8 mouse cellular contexts compared by ENCODE assay signal in genomic region chr4:155492131-155492633, GRCm38 (mm10). TPM values are rescaled to one million over a fixed set of nuclear protein-coding genes. Genes with fewer than 3 reads are reported as not detected.
A peak's percentile ranks its signal among the peaks of the same experiment; 100 is the strongest.
DNase-seq lines count a peak whose midpoint lies in the region; ATAC-seq lines count a peak whose summit lies in the region.

No protein-coding gene starts in this region.

- ATAC-seq in kidney, embryonic 14.5 days (ENCODE audit: low FRiP score, low TSS enrichment), result no peak
- peak; percentile 27 for ATAC-seq in liver, embryonic 16.5 days (ENCODE audit: low read depth)
- ATAC-seq in neural tube, embryonic 13.5 days (ENCODE audit: low read depth), result peak; percentile 6; the same call in 1 of the 2 replicates

- DNase-seq in 3T3-L1 (ENCODE audit: low read depth, low spot score), result peak; percentile 48
- peak; percentile 56 for DNase-seq in NIH3T3 (ENCODE audit: low read depth)
- peak; percentile 77 for DNase-seq in embryonic facial prominence, embryonic 10.5 days (ENCODE audit: low spot score)
- peak; percentile 54 to 62 for DNase-seq in heart, adult 9 months (ENCODE audit: low spot score in 2 of 2)
- peak; percentile 59 for DNase-seq in thymus, postnatal 14 days

- peak overlapping the region; percentile 100 for H3K9ac ChIP-seq in kidney, embryonic 14.5 days (ENCODE audit: low read depth, low read length)
- peak overlapping the region; percentile 94 for H3K9ac ChIP-seq in liver, embryonic 16.5 days (ENCODE audit: low read depth, low read length)
- peak overlapping the region; percentile 100 for H3K9ac ChIP-seq in neural tube, embryonic 13.5 days

- peaks cover 8% of the 10 kb centered on the region for H3K36me3 ChIP-seq in embryonic facial prominence, embryonic 10.5 days (replicated peaks)
- no peaks in the 10 kb centered on the region for H3K36me3 ChIP-seq in kidney, embryonic 14.5 days (ENCODE audit: control insufficient read depth, insufficient read depth, low read length)
- H3K36me3 ChIP-seq in liver, embryonic 16.5 days (ENCODE audit: control insufficient read depth, insufficient read depth), result no peaks in the 10 kb centered on the region
- H3K36me3 ChIP-seq in neural tube, embryonic 13.5 days, result no peaks in the 10 kb centered on the region

- H3K27me3 ChIP-seq in embryonic facial prominence, embryonic 10.5 days (replicated peaks; ENCODE audit: low read depth, poor library complexity, severe bottlenecking), result no peaks in the 10 kb centered on the region
- no peaks in the 10 kb centered on the region for H3K27me3 ChIP-seq in kidney, embryonic 14.5 days (ENCODE audit: control insufficient read depth, insufficient read depth, low read length)
- no peaks in the 10 kb centered on the region for H3K27me3 ChIP-seq in liver, embryonic 16.5 days (ENCODE audit: control insufficient read depth, insufficient read depth, low read depth, low read length)
- no peaks in the 10 kb centered on the region for H3K27me3 ChIP-seq in neural tube, embryonic 13.5 days

- under 1% methylated on average over 51 of the region's 51 CpGs for WGBS in embryonic facial prominence, embryonic 10.5 days
- WGBS in kidney, embryonic 14.5 days, result under 1% methylated on average over 51 of the region's 51 CpGs
- WGBS in liver, embryonic 16.5 days (ENCODE audit: insufficient replicate concordance), result under 1% methylated on average over 51 of the region's 51 CpGs
- WGBS in neural tube, embryonic 13.5 days, result under 1% methylated on average over 51 of the region's 51 CpGs

- H3K4me2 ChIP-seq in kidney, embryonic 14.5 days (replicated peaks; ENCODE audit: low read depth, low read length), result peak overlapping the region; percentile 59
- peak overlapping the region; percentile 100 for H3K4me2 ChIP-seq in liver, embryonic 16.5 days (ENCODE audit: low read depth, low read length)
- peak overlapping the region; percentile 88 for H3K4me2 ChIP-seq in neural tube, embryonic 13.5 days

- H3K4me3 ChIP-seq in embryonic facial prominence, embryonic 10.5 days, result peak overlapping the region; percentile 100
- peak overlapping the region; percentile 100 for H3K4me3 ChIP-seq in kidney, embryonic 14.5 days (ENCODE audit: low read length)
- peak overlapping the region; percentile 95 for H3K4me3 ChIP-seq in liver, embryonic 16.5 days (ENCODE audit: low read depth, low read length)
- peak overlapping the region; percentile 100 for H3K4me3 ChIP-seq in neural tube, embryonic 13.5 days

- H3K27ac ChIP-seq in embryonic facial prominence, embryonic 10.5 days (replicated peaks), result peak overlapping the region; percentile 100
- H3K27ac ChIP-seq in kidney, embryonic 14.5 days (ENCODE audit: low read depth, low read length), result peak overlapping the region; percentile 95
- H3K27ac ChIP-seq in liver, embryonic 16.5 days (ENCODE audit: low read length), result peak overlapping the region; percentile 82
- H3K27ac ChIP-seq in neural tube, embryonic 13.5 days (replicated peaks), result peak overlapping the region; percentile 96

- no peaks in the 10 kb centered on the region for H3K9me3 ChIP-seq in embryonic facial prominence, embryonic 10.5 days
- no peaks in the 10 kb centered on the region for H3K9me3 ChIP-seq in kidney, embryonic 14.5 days (ENCODE audit: control insufficient read depth, low read length)
- no peaks in the 10 kb centered on the region for H3K9me3 ChIP-seq in liver, embryonic 16.5 days (replicated peaks; ENCODE audit: control insufficient read depth, low read length)
- no peaks in the 10 kb centered on the region for H3K9me3 ChIP-seq in neural tube, embryonic 13.5 days

- H3K4me1 ChIP-seq in embryonic facial prominence, embryonic 10.5 days, result peaks cover 59% of the 10 kb centered on the region
- peaks cover 33% of the 10 kb centered on the region for H3K4me1 ChIP-seq in kidney, embryonic 14.5 days (ENCODE audit: control insufficient read depth, insufficient read depth, low read length)
- peaks cover 60% of the 10 kb centered on the region for H3K4me1 ChIP-seq in liver, embryonic 16.5 days (ENCODE audit: control insufficient read depth, low read depth, low read length)
- peaks cover 66% of the 10 kb centered on the region for H3K4me1 ChIP-seq in neural tube, embryonic 13.5 days (replicated peaks)

RNA-seq across cellular contexts. Expression of gene Gnb1, which starts 1.0 kb away (rescaled TPM):
- 642 and 655 TPM in 2 replicates for polyA plus RNA-seq in embryonic facial prominence, embryonic 10.5 days (2016; fragmentation: Nextera tagmentation; extraction: Ambion mirVana)
- 493 and 553 TPM in 2 replicates for polyA plus RNA-seq in kidney, embryonic 14.5 days (2014; fragmentation: Nextera tagmentation; extraction: Ambion mirVana)
- 77.3 and 85.9 TPM in 2 replicates for polyA plus RNA-seq in liver, embryonic 16.5 days (2015; fragmentation: Nextera tagmentation; extraction: Ambion mirVana)
- 1,009 and 1,019 TPM in 2 replicates for polyA plus RNA-seq in neural tube, embryonic 13.5 days (2015; fragmentation: Nextera tagmentation; extraction: Ambion mirVana)

RNA-seq across cellular contexts. Expression of gene Tmem52, which starts 23.3 kb away (rescaled TPM):
- polyA plus RNA-seq in embryonic facial prominence, embryonic 10.5 days (2016; fragmentation: Nextera tagmentation; extraction: Ambion mirVana), result 0.16 TPM in 1 of 2 replicates, not detected in the other
- polyA plus RNA-seq in kidney, embryonic 14.5 days (2014; fragmentation: Nextera tagmentation; extraction: Ambion mirVana), result 0.44 and 0.57 TPM in 2 replicates
- 0.33 and 0.64 TPM in 2 replicates for polyA plus RNA-seq in liver, embryonic 16.5 days (2015; fragmentation: Nextera tagmentation; extraction: Ambion mirVana)
- not detected in 2 replicates for polyA plus RNA-seq in neural tube, embryonic 13.5 days (2015; fragmentation: Nextera tagmentation; extraction: Ambion mirVana)
